Mouse (Mus musculus) layer of hippocampus, postnatal 36 days (tissue): ENCODE data around the gene Ski. TPM values are rescaled to one million over a fixed set of nuclear protein-coding genes. Genes with fewer than 3 reads are reported as not detected.

Experiments
- DNase-seq, 2 experiments: peaks; one replicate each; pipeline ENCODE4 v3.0.0; 2022
- total RNA-seq, 2 experiments: library from RNA; stranded (reverse); gene quantifications; 2 replicates each; pipeline ENCODE4 v1.2.3; 2021

The Ski gene
- total RNA-seq, 2 experiments from 2014 or later: 126 to 132 TPM

GRCm38 (mm10) chr4:155213752-155214054 lies 8.7 kb downstream of the Ski start:
- DNase-seq: no peak

- no peak for DNase-seq
Observed at GRCm38 (mm10) chr4:155213052-155213751, 9.2 kb downstream of the Ski start.

- no peak for DNase-seq
Observed at GRCm38 (mm10) chr4:155209494-155209893, 12.9 kb downstream of the Ski start.

- DNase-seq: no peak
Observed at GRCm38 (mm10) chr4:155209079-155209478, 13.3 kb downstream of the Ski start.

- DNase-seq: no peak
Observed at GRCm38 (mm10) chr4:155208613-155209012, 13.8 kb downstream of the Ski start.

GRCm38 (mm10) chr4:155207841-155208240 lies 14.6 kb downstream of the Ski start:
- no peak for DNase-seq

GRCm38 (mm10) chr4:155206498-155206897 lies 15.9 kb downstream of the Ski start:
- DNase-seq: no peak

- DNase-seq: no peak
Observed at GRCm38 (mm10) chr4:155205919-155206318, 16.5 kb downstream of the Ski start.

- no peak for DNase-seq
Observed at GRCm38 (mm10) chr4:155201764-155202163, 20.6 kb downstream of the Ski start.

GRCm38 (mm10) chr4:155200861-155201390 lies 21.5 kb downstream of the Ski start:
- no peak for DNase-seq

- DNase-seq: no peak
Observed at GRCm38 (mm10) chr4:155197726-155198125, 24.7 kb downstream of the Ski start.

GRCm38 (mm10) chr4:155195204-155195603 lies 27.2 kb downstream of the Ski start:
- no peak for DNase-seq

GRCm38 (mm10) chr4:155190275-155190674 lies 32.1 kb downstream of the Ski start:
- no peak for DNase-seq

GRCm38 (mm10) chr4:155189711-155190139 lies 32.7 kb downstream of the Ski start:
- DNase-seq: no peak

GRCm38 (mm10) chr4:155188803-155189202 lies 33.6 kb downstream of the Ski start:
- no peak for DNase-seq

GRCm38 (mm10) chr4:155188341-155188740 lies 34.1 kb downstream of the Ski start:
- no peak for DNase-seq

GRCm38 (mm10) chr4:155187192-155187674 lies 35.2 kb downstream of the Ski start:
- DNase-seq: no peak

- no peak for DNase-seq
Observed at GRCm38 (mm10) chr4:155185845-155186244, 36.5 kb downstream of the Ski start.

GRCm38 (mm10) chr4:155184248-155185070 lies 37.9 kb downstream of the Ski start:
- DNase-seq: no peak

GRCm38 (mm10) chr4:155183201-155183600 lies 39.2 kb downstream of the Ski start:
- no peak for DNase-seq

GRCm38 (mm10) chr4:155178981-155179512 lies 43.3 kb downstream of the Ski start:
- no peak for DNase-seq

GRCm38 (mm10) chr4:155178274-155178673 lies 44.1 kb downstream of the Ski start:
- peak; percentile 62 to 67 for DNase-seq

- DNase-seq: no peak
Observed at GRCm38 (mm10) chr4:155176210-155176609, 46.2 kb downstream of the Ski start.
